Mouse (Mus musculus) ES-E14 (cell line): ENCODE results near the gene Gpr137.

ENCODE experiments used
- CHD2 ChIP-seq: IDR thresholded peaks from 2 replicates; pipeline ENCODE4 v1.6.1; 2014; ENCODE audit warnings: mild to moderate bottlenecking, low read depth, low read length, inconsistent platforms
- HCFC1 ChIP-seq: IDR thresholded peaks from 2 replicates; pipeline ENCODE4 v1.6.1; 2012; ENCODE audit warnings: low read length, inconsistent platforms, borderline replicate concordance; ENCODE audit not compliant: insufficient read depth
- MAFK ChIP-seq: IDR thresholded peaks from 2 replicates; pipeline ENCODE4 v1.6.1; 2014; ENCODE audit warnings: mild to moderate bottlenecking, low read depth, low read length, inconsistent platforms; ENCODE audit not compliant: insufficient read depth
- ZC3H11A ChIP-seq: IDR thresholded peaks from 2 replicates; pipeline ENCODE4 v1.6.1; 2012; ENCODE audit warnings: low read depth, mild to moderate bottlenecking, inconsistent platforms, low read length, borderline replicate concordance
- ZNF384 ChIP-seq: IDR thresholded peaks from 2 replicates; pipeline ENCODE4 v1.6.1; 2012; ENCODE audit warnings: low read depth, low read length, inconsistent platforms

DNA sequence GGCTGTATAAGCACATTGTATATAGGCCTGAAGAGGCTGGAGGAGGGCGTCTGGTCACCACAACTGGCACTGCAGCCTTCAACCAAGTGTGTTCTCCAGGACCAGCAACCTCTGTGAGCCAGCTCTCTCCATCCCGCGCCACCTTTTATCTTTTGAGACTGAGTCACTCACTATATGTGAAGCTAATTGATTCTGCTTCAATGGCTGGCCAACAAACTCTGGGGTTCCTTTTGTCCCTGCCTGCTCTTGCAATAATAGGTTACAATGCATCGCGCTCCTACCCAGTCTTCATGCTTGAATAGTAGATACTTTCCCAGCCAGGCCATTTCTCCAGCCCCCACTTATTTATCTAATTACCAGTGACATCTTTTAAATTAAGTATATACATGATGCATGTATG is 41.3 kb upstream of the Gpr137 start:
- TF ChIP-seq ZNF384: no peak
- TF ChIP-seq CHD2: no peak
- no peak for TF ChIP-seq ZC3H11A
- TF ChIP-seq HCFC1: no peak
- no peak for TF ChIP-seq MAFK
